9 mouse cellular contexts compared by ENCODE assay signal in genomic region chr2:91299156-91299555, GRCm38 (mm10). TPM values are rescaled to one million over a fixed set of nuclear protein-coding genes. Genes with fewer than 3 reads are reported as not detected.
DNase-seq lines count a peak whose midpoint lies in the region; ATAC-seq and TF ChIP-seq lines count a peak whose summit lies in the region.
"Had no signal": no experiment of that assay in that cellular context is flagged by ENCODE, and none has a peak within 500 bp of the region (broad histone marks: within the 10 kb centered on the region; RNA-seq: fewer than 3 reads in every experiment).

No protein-coding gene starts in this region.

- H3K4me1 ChIP-seq in hindbrain, postnatal 0 days (ENCODE audit: insufficient read depth, low read length): no peaks in the 10 kb centered on the region
- H3K4me1 ChIP-seq in hindbrain, embryonic 14.5 days (replicated peaks; ENCODE audit: control insufficient read depth, insufficient read depth, low read length): no peaks in the 10 kb centered on the region
- H3K4me1 ChIP-seq in intestine, embryonic 14.5 days (replicated peaks; ENCODE audit: control insufficient read depth, insufficient read depth, low read length): no peaks in the 10 kb centered on the region

- no peak for DNase-seq in hindbrain, postnatal 0 days (ENCODE audit: low spot score)
- no peak for DNase-seq in hindbrain, embryonic 14.5 days (ENCODE audit: low spot score)
- peak; percentile 57 for DNase-seq in adrenal gland, postnatal 10 days
- no peak for DNase-seq in intestine, embryonic 14.5 days (ENCODE audit: low spot score)
- DNase-seq in lung, postnatal 25 days (ENCODE audit: low spot score): peak; percentile 58
- DNase-seq in c-Kit-positive CD71-positive TER-119-positive erythroid progenitor cells, embryonic 14.5 days (ENCODE audit: low spot score): no peak
- DNase-seq: kidney, adult 2 months had no signal

- H3K4me3 ChIP-seq in hindbrain, postnatal 0 days (ENCODE audit: low read length): no peak overlapping the region
- no peak overlapping the region for H3K4me3 ChIP-seq in hindbrain, embryonic 14.5 days (replicated peaks; ENCODE audit: low read length)
- no peak overlapping the region for H3K4me3 ChIP-seq in intestine, embryonic 14.5 days (ENCODE audit: low read depth, low read length)
- H3K4me3 ChIP-seq: megakaryocyte, embryonic 14.5 days had no signal

- TF ChIP-seq CTCF in hindbrain, postnatal 0 days (IDR thresholded peaks at IDR 0.05; ENCODE audit: low read depth): no peak

- H3K27me3 ChIP-seq in hindbrain, postnatal 0 days (ENCODE audit: insufficient read depth, low read length): no peaks in the 10 kb centered on the region
- H3K27me3 ChIP-seq in hindbrain, embryonic 14.5 days (ENCODE audit: control insufficient read depth, insufficient read depth, low read length): no peaks in the 10 kb centered on the region
- H3K27me3 ChIP-seq in intestine, embryonic 14.5 days (replicated peaks; ENCODE audit: control insufficient read depth, insufficient read depth, low read length): no peaks in the 10 kb centered on the region

- no peak overlapping the region for H3K4me2 ChIP-seq in hindbrain, postnatal 0 days (ENCODE audit: low read depth, low read length)
- H3K4me2 ChIP-seq in hindbrain, embryonic 14.5 days (replicated peaks): no peak overlapping the region
- H3K4me2 ChIP-seq in intestine, embryonic 14.5 days (ENCODE audit: low read length): no peak overlapping the region

- no peak overlapping the region for H3K9ac ChIP-seq in hindbrain, postnatal 0 days (replicated peaks; ENCODE audit: low read length)
- no peak overlapping the region for H3K9ac ChIP-seq in hindbrain, embryonic 14.5 days
- no peak overlapping the region for H3K9ac ChIP-seq in intestine, embryonic 14.5 days (ENCODE audit: low read length)

- H3K27ac ChIP-seq in hindbrain, postnatal 0 days: 0 out of 2 replicates have a peak overlapping the region, but pooled peaks have one; percentile 12
- H3K27ac ChIP-seq in hindbrain, embryonic 14.5 days: no peak overlapping the region
- no peak overlapping the region for H3K27ac ChIP-seq in intestine, embryonic 14.5 days (ENCODE audit: low read depth)

- no peak for ATAC-seq in hindbrain, postnatal 0 days
- no peak for ATAC-seq in hindbrain, embryonic 14.5 days (ENCODE audit: low FRiP score)
- peak; percentile 44; the same call in 1 of the 2 replicates for ATAC-seq in intestine, embryonic 14.5 days (replicated peaks; ENCODE audit: low FRiP score, low TSS enrichment, low read depth)
- ATAC-seq in monocyte, adult 5-6 weeks (replicated peaks; ENCODE audit: insufficient number of reproducible peaks, low FRiP score, low TSS enrichment, poor library complexity, severe bottlenecking): no peak

- 66% methylated on average over 3 of the region's 3 CpGs for WGBS in hindbrain, postnatal 0 days
- WGBS in hindbrain, embryonic 14.5 days: 76% methylated on average over 3 of the region's 3 CpGs
- WGBS in intestine, embryonic 14.5 days: 42% methylated on average over 3 of the region's 3 CpGs

- H3K9me3 ChIP-seq in hindbrain, postnatal 0 days (ENCODE audit: low read length): no peaks in the 10 kb centered on the region
- H3K9me3 ChIP-seq in hindbrain, embryonic 14.5 days (ENCODE audit: control insufficient read depth, low read length): no peaks in the 10 kb centered on the region
- no peaks in the 10 kb centered on the region for H3K9me3 ChIP-seq in intestine, embryonic 14.5 days (ENCODE audit: control insufficient read depth, low read length)
- H3K9me3 ChIP-seq: megakaryocyte, embryonic 14.5 days had no signal

- no peaks in the 10 kb centered on the region for H3K36me3 ChIP-seq in hindbrain, postnatal 0 days (ENCODE audit: insufficient read depth, low read length)
- H3K36me3 ChIP-seq in hindbrain, embryonic 14.5 days (replicated peaks; ENCODE audit: control insufficient read depth, insufficient read depth): 0 out of 2 replicates have a peak, but pooled peaks cover 5% of the 10 kb centered on the region
- no peaks in the 10 kb centered on the region for H3K36me3 ChIP-seq in intestine, embryonic 14.5 days (ENCODE audit: control insufficient read depth, insufficient read depth, low read length)

RNA-seq across cellular contexts. Expression of gene Arfgap2, which starts 34.4 kb away (rescaled TPM):
- total RNA-seq in hindbrain, postnatal 0 days (2014; rRNA removed): 41.8 and 54.4 TPM in 2 replicates
- 53.8 and 54.1 TPM in 2 replicates for polyA plus RNA-seq in hindbrain, postnatal 0 days (2015; fragmentation: Nextera tagmentation; extraction: Ambion mirVana)
- 59.6 and 64.0 TPM in 2 replicates for polyA plus RNA-seq in hindbrain, embryonic 14.5 days (2014; fragmentation: Nextera tagmentation; extraction: Ambion mirVana)
- total RNA-seq in adrenal gland, postnatal 10 days (2021): 10 to 100 TPM; 80.3 to 90.2 TPM
- 72.4 and 73.8 TPM in 2 replicates for polyA plus RNA-seq in intestine, embryonic 14.5 days (2014; fragmentation: Nextera tagmentation; extraction: Ambion mirVana)
- 34.0 to 45.8 TPM (median 35.3 TPM) in 3 replicates for total RNA-seq in monocyte, adult 5-6 weeks (2017)

RNA-seq across cellular contexts. Expression of gene Pacsin3, which starts 43.4 kb away (rescaled TPM):
- total RNA-seq in hindbrain, postnatal 0 days (2014; rRNA removed): 16.3 and 25.7 TPM in 2 replicates
- polyA plus RNA-seq in hindbrain, postnatal 0 days (2015; fragmentation: Nextera tagmentation; extraction: Ambion mirVana): 26.0 and 26.1 TPM in 2 replicates
- 12.9 and 13.5 TPM in 2 replicates for polyA plus RNA-seq in hindbrain, embryonic 14.5 days (2014; fragmentation: Nextera tagmentation; extraction: Ambion mirVana)
- total RNA-seq in adrenal gland, postnatal 10 days (2021): 10 to 100 TPM; 53.9 to 80.0 TPM
- polyA plus RNA-seq in intestine, embryonic 14.5 days (2014; fragmentation: Nextera tagmentation; extraction: Ambion mirVana): 25.1 and 25.5 TPM in 2 replicates
- total RNA-seq in monocyte, adult 5-6 weeks (2017): 0.53 TPM in 1 of 3 replicates, not detected in the others

Comparison
In these comparisons a context has a peak if more than half of its experiments do, and no peak if none do; other contexts are left out.
1. DNase-seq: peak in adrenal gland, postnatal 10 days (single experiment) and lung, postnatal 25 days (single experiment); none in hindbrain, postnatal 0 days (single experiment), hindbrain, embryonic 14.5 days (single experiment), intestine, embryonic 14.5 days (single experiment) and c-Kit-positive CD71-positive TER-119-positive erythroid progenitor cells, embryonic 14.5 days (single experiment).
2. RNA of gene Pacsin3, which starts 43.4 kb away (total RNA-seq): 53.9 to 80.0 TPM in adrenal gland, postnatal 10 days and 16.3 to 25.7 TPM in hindbrain, postnatal 0 days; 0.53 TPM in monocyte, adult 5-6 weeks; every median in the first group is over 10 times any median in the second.